Mouse (Mus musculus): ENCODE measurements around the gene Plrg1.

The Plrg1 gene

DNA sequence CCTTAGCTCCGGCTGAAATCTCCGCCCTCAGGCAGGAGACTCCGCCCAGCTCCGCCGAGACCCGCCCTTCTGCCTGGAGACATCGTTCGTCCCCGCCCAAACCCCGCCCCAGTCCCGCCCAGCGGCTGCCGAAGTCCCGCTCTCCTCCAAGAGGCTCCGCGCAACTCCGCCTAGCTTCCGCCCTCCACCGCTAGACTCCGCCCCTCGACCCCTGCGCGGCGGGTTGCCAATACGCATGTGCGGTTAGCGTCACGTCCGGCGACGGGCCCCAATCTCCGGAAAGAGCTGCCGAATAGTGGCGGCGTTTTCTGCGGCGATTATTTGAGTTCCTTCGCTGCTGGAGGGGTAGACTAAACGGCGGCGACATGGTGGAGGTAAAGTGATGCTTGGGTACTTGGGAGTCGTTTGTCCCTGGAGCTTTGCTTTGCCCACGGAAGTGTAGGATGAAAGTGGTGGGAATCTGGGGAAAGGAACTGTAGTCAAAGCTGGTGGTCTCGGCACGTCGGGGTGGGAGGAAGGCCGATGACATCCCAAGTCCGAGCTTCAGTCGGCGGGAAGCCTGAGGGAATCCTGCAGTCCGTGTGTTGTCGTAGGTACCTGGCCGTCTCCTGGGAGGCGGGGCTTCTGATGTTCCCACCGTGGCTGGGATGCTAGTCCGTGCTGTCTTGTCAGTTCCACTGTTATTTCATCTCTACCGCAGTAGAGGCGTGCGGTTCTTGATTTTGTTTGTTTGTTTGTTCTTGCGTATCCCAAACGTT, at the start of gene Plrg1:
TSS of gene Plrg1 (plus strand) at position 242 of the 758 bp plus-strand sequence.
- DNase-seq (ENCODE audit: low spot score): peak; percentile 98

DNA sequence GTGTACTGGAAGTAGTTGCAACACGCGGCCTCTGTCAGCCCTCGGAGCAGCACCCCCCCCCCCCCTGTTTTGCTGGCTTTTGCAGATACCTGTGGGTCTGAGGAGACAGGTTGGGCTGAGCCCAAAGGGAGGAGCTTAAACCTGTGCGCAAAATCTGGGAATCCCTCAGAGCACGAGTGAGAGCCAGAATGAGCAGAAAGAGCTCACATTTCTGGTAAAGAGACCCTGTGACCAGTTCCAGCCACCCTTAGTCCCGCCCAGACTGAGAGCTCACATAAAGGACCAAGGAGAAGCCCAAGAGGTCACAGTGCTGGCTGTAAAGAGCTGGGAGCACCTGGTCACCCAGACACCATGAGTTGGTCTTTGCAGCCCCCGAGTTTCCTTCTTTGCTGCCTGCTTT, 47.8 kb upstream of the Plrg1 start, which contains the start of gene Fgg:
TSS of gene Fgg (plus strand) at position 168 of the 400 bp plus-strand sequence.
- no peak for DNase-seq (ENCODE audit: low spot score)

DNA sequence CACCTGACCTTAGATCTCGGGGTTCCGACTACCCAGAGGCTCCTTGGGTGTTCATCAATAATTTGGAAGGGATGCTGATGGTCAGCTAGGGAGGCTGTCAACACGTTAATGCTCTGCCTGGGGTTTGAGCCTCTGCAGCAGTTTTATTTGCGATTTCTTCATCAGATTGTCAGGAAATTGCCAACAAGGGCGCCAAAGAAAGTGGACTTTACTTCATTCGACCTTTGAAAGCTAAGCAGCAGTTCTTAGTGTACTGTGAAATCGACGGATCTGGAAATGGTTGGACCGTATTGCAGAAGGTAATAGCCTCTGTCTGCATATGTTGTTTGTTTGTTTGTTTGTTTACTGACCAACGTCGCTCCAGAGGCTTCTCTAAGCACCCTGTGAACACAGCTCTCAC, 45.0 kb upstream of the Plrg1 start:
- no peak for DNase-seq (ENCODE audit: low spot score)

DNA sequence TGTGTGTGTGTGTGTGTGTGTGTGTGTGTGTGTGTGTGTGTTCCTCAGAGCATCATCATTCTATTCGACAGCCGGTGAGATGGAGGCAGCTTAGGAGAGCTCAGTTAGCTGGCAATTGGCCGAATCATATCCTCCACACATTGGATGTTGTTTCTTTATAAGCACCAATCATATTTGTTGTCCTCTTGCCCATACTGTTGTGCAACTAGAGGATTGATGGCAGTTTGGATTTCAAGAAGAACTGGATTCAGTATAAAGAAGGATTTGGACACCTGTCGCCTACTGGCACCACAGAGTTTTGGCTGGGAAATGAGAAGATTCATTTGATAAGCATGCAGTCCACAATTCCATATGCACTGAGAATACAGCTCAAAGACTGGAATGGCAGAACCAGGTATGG, 44.2 kb upstream of the Plrg1 start:
- no peak for DNase-seq (ENCODE audit: low spot score)

DNA sequence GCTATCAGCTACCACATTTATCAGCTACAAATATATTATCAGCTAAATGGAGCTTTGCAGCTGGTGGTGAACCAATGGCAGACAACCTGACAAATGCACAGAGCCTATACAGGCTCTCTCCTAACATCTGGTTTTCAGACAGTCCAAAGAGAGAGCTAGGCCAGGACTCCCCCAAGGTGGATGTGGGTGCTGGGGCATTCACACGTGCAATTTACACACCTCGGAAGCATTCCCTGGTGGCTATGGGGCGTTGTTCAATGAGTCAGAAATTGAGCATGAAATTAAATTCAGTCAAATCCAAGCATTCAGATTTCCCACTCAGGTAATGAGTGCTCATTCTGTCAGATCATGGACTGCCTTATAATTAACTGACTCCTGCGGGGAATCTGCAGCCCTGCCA, 43.8 kb upstream of the Plrg1 start:
- no peak for DNase-seq (ENCODE audit: low spot score)

DNA sequence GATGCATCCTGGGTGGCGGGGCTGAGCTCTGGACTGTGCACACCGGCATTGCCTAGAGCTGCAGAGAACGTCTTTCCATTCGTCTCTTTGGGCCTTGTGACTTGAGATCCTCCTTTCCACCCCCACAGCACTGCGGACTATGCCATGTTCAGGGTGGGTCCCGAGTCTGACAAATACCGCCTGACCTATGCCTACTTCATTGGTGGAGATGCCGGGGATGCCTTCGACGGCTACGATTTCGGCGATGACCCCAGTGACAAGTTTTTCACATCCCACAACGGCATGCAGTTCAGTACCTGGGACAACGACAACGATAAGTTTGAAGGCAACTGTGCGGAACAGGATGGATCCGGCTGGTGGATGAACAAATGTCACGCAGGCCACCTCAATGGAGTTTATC, 42.7 kb upstream of the Plrg1 start:
- DNase-seq (ENCODE audit: low spot score): no peak

DNA sequence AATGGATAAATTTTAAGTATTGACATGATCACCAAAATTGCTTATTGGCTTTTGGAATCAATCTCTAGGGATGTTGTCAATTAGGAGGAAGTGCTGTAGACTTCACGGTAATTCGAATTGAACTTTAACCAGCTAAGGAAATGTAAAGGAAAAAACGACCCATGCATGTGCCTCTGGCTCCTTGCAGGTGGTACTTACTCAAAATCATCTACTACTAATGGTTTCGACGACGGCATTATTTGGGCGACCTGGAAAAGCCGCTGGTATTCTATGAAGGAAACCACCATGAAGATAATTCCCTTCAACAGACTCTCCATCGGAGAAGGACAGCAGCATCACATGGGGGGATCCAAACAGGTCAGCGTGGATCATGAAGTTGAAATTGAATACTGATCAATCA, 41.4 kb upstream of the Plrg1 start:
- DNase-seq (ENCODE audit: low spot score): no peak

DNA sequence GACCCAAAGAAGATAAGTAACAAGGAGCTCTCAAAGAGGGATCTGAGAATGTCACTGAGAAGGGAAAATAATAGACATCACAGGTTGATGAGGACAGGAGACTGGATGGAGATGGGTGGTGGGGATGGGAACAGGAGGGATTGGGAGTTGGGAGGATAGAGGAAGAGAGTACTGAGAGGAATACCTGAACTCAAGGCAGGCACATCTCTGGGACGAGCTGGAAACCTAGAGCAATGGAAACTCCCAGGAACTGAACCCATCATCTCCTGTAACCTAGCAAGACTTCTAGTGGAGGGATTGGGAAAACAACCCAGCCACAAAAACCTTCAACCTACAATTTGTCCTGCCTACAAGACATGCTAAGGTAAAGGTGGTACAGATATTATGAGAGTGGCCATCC, 39.1 kb upstream of the Plrg1 start:
- no peak for DNase-seq (ENCODE audit: low spot score)

DNA sequence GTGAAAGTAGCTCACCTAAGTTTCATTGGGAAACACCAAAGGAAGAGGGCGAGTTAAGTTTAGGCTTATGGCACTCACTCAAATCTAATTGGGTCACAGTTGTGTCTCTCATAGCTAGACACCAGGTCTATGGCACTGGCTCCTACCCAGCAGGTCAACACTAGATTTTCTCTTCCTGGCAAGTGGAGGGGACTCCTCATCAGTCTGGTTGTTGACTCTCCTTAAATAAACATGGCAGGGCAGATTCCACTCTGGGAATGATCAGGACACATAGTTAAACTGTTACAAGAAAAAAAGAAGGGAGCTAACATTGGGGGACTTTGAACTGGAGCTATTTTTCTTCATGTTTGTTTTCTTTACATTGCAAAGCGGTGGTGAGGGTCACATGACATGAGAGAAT, 34.9 kb upstream of the Plrg1 start:
- no peak for DNase-seq (ENCODE audit: low spot score)

DNA sequence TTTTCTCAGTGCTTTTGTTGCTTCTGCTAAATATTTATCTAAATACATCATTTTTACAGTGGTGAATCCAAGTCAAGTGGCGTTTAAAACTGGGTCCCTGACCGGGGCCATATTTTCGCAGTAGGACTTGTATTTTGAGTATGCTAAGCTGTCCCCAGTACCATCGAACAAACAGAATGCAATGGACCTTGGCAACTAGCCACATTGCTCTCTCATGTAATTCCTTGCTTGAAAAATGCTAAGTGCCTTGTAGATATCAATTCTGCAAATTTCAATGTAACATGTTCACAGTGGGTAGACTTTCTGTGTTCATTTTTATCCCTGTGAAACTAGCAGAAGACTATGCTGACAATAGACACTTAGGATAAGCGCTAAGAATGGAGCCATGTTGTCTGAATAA, 34.1 kb upstream of the Plrg1 start:
- DNase-seq (ENCODE audit: low spot score): no peak

DNA sequence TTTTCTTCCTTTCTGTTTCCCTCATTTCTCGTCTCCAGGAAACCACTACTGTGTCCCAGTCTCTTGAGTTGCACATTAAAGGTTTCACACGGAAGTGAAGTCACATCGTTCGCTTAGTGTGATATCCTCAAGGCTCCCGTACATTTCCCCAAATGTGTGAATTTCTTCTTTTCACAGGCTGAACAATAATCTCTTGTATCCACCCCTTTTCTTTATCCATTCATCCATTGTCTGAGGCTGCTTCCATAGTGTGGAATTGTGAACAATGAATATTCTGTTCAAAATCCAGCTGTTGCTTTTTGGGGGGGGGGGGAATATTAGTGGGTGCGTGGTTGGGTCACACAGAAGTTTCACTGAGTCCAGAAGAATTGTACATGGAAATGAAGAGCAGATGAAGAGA, 30.3 kb upstream of the Plrg1 start:
- no peak for DNase-seq (ENCODE audit: low spot score)

DNA sequence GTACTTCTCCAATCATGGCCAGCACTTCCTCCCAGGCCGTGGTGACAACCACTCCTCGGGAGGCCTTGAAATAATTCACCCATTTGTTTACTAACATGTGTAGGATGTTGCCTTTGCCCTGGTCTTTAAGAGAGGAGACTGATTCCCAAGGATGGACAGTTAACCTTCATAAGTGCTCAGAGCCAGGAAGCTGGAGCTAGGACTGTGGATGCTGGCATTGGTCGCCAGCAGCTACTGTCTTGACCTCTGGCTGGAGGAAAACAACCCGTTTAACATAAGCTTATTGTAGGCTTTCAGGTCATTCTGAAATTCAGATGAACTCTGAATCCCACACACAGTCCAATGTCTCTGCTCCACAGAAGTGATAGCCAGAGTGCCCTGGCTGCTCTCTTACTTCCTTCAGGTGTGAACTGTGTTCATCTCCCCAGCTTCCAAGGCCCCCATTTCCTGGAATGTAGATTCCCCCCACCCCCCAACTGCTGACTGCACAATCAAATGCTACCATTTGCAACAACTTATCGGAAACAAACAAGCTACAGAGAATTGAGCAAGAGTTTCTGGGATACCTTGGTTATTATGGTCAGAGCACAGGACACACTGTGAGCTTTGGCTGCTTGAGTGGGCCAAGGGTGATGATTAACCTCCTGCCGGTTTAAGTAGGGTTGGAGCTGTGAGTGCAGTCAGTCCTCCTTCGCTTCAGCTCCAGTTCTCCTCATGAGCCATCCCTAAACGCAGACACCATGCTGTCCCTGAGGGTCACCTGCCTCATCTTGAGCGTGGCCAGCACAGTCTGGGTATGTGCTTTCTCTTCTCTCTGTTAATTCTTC, 29.6 kb upstream of the Plrg1 start, which contains the start of gene Fga:
TSS of gene Fga (plus strand) at position 602 of the 827 bp plus-strand sequence.
- DNase-seq (ENCODE audit: low spot score): no peak

DNA sequence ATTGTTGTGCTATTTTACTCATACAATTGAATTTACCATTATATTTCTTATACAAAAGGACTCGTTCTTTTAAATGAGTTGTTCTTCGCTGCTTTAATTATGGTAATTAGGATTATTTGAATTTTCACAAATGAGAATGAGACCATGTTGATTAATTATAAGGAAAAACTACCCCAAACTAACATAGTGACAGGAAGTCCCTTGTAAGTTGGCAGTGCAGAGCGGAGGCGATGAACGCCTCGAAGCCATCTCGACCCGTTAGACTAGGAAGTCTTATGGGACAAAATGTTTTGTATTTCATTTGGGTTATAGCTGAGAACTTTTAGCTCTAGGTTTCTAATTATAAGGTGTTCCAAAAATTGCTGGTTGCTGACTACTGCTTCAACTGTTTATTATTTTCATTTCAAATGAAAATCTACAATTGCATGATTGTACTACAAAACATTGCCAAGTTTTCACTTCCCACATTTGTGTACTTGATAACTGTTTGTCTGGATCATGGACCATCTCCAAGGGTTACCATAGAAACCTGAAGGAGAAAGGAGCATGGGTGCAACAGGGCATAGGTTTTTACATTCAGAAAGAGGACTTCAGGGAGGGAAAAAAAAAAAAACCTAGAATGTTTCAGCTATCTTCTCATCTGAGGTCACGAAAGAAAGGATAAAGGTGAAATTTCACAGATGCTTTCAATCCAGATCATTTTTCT, 27.6 kb upstream of the Plrg1 start:
- no peak for DNase-seq (ENCODE audit: low spot score)

DNA sequence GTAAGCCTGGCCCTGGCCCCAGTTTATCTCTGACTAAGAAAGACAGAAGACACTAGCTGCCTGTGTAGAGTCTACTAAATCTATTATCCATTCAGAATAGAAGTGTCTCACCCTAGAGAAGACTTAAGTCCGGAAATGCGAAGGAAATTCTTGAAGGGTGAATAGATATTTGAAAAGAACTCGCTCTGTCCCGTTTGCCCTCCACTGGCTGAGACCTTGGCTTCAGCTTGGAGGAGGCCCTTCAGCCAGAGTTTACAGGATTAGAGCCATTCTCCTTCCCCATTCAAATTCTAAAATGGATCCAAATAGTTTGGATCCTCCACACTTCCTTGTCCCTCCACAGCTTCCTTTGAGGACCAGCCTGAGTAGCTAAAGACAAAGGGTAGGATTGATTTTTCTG, 25.0 kb upstream of the Plrg1 start:
- no peak for DNase-seq (ENCODE audit: low spot score)

DNA sequence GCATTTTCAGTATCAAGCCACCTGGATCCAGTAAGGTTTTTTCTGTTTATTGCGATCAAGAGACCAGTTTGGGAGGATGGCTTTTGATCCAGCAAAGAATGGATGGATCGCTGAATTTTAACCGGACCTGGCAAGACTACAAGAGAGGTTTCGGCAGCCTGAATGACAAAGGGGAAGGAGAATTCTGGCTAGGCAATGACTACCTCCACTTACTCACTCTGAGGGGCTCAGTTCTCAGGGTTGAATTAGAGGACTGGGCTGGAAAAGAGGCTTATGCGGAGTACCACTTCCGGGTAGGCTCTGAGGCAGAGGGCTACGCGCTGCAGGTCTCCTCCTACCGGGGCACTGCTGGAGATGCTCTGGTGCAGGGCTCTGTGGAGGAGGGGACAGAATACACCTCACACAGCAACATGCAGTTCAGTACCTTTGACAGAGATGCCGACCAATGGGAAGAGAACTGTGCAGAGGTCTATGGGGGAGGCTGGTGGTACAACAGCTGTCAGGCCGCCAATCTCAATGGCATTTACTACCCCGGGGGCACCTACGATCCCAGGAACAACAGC, 22.5 kb upstream of the Plrg1 start:
- DNase-seq (ENCODE audit: low spot score): no peak

DNA sequence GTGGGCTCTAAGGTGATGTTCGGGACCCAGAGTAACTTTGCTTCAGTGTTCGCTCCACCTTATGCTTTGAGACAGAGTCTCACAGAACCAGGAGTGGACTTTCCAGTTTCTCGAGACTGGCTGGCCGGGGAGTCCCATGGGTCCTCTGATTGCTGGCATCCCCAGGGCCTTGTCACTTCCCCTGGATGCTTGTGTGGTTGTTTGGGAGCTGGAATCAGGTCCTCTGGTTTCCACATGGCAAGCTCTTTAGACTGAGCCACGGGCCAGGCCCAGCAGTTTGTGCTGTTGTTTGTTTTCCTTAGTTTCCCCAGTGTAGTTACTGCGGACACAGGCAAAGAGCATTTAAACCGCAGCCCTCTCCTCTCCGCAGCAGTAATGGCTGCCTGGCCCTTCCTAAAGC, 21.5 kb upstream of the Plrg1 start:
- DNase-seq (ENCODE audit: low spot score): no peak

DNA sequence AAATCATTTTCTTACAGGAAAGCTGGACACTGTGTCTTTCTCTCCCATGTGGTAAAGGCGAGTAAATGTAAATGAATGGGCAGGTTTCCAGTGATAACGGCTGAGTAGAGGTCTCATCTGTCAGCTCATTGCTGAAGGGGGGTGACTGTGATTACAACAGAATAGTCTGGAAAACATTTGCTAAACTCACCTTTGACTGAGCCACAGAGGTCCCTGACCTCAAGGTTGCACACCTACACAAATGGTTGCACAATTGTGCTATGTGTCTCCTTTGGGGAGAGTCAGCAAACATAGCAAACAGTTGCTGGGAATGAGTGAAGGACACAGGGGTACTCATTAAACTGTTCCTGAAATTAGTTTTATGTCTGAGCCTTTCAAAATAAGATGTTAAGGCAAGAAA, 16.5 kb upstream of the Plrg1 start:
- DNase-seq (ENCODE audit: low spot score): no peak

DNA sequence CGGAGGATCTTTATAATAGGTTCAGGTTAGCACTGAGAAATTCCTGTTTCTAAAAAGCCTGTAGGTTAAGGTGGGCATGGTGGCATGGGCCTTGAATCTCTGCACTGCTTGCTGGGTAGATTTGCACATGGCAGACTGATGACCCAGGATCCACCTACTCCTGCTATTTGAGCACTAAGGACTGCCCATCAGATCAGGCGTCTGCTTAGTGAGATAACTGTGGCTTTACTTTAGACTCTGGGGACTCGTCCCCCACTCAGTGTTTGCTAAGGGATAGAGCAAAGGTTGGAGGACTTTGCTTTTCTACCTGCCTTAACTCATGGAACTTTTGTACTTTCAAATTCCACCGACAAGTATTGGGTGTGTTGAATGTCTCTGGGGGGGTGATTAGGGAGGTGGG, 15.7 kb upstream of the Plrg1 start:
- no peak for DNase-seq (ENCODE audit: low spot score)

DNA sequence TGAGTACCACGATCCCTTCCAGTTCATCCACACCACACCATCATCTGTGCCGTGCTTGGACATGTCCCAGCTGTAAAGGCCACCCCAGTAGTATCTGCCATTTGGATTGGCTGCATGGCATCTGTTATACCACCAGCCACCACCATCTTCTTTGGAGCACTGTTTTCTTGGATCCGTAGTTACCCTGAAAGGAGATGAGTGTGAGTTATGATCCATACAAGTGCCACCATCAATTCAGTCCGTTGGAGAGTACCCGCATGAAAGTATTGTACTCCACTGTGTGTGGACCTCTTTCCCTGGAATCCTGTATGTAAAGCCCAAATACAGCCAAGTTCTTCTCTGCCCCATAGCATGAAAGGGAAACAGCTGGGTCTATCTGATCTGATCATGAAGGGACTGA, 12.9 kb upstream of the Plrg1 start:
- no peak for DNase-seq (ENCODE audit: low spot score)

DNA sequence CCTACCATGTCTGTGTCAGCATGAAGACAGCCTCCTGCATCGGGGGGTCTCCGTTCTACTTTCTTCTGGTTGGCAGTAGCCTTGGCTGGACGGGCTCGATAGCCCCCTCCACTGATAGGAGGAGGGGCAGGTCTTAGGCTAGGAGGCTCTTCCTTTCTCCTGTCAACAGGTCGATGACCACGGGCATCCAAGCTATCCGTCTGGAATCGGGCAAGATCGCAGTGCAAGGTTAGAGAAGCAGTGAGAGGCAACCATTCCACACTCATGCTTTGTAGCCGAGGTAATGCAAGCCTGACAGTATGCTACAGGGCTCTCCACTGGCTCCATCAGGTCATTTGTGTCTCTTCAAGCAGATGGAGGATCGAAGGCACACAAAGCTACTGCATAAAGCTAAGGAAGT, 8.7 kb upstream of the Plrg1 start:
- DNase-seq (ENCODE audit: low spot score): no peak

DNA sequence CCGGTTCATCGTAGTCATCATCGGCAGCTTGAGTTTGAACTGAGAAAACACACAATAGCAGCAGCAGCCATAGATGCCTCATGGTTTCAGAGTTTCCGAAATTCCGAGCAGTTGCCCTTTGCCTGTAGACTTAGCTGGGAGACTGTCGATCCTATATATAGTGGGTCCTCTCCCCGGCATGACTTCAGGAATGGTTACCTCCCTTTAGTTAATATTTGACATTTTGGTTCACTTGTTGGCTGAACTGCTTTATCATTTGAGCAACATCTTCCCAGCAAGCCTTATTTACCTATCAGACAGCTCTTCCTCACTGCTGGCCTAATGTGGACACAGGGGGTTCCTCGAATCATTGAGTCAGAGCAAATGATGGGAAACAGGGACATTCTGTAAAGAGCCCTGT, 5.6 kb upstream of the Plrg1 start, which contains the start of gene Fgb:
TSS of gene Fgb (minus strand) at position 184 of the 400 bp plus-strand sequence.
- no peak for DNase-seq (ENCODE audit: low spot score)

DNA sequence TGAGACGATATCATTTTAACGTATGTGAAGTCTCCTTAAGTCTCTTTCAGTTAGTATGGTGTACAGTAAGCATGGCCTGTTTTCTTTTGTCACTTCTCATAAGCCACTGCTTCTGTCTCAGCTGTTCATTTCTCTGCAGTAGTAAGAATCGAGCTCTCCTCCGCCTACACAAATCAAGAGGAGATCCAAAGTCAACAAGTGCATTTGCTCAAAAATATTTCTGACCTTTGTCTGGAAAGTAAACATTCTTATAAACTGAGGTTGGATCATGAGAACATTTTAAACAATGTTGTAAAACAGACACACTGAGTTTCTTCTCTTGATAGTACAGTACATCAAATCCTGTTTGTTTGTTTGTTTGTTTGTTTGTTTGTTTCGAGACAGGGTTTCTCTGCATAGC, 4.7 kb upstream of the Plrg1 start:
- DNase-seq (ENCODE audit: low spot score): no peak
